Mouse (Mus musculus) right cerebral cortex, postnatal 36 days (tissue): ENCODE measurements at regions not wholly inside any gene's neighbourhood (a gene's known extent, or its start where the extent isn't known, plus 50 kb on each side); places are given as distances from the start of the nearest gene placed in this dataset.

Source experiments
- DNase-seq, 2 experiments: peaks; one replicate each; pipeline ENCODE4 v3.0.0; 2022; ENCODE audit warnings: low spot score in 2 of 2, mixed read lengths in 1 of 2

- no peak for DNase-seq
Observed at GRCm38 (mm10) chr6:4405301-4405700, 99.3 kb upstream of the Col1a2 start.

GRCm38 (mm10) chr6:4407748-4408147 is 96.9 kb upstream of the Col1a2 start:
- DNase-seq = no peak

GRCm38 (mm10) chr6:4413201-4413600 is 91.4 kb upstream of the Col1a2 start:
- DNase-seq = no peak

GRCm38 (mm10) chr6:4414166-4414565 is 90.4 kb upstream of the Col1a2 start:
- no peak for DNase-seq

GRCm38 (mm10) chr6:4415206-4415605 is 89.4 kb upstream of the Col1a2 start:
- DNase-seq = no peak

GRCm38 (mm10) chr6:4417247-4417709 is 87.3 kb upstream of the Col1a2 start:
- DNase-seq = no peak

GRCm38 (mm10) chr6:4418376-4418775 is 86.2 kb upstream of the Col1a2 start:
- DNase-seq = no peak

- no peak for DNase-seq
Observed at GRCm38 (mm10) chr6:4418941-4419351, 85.7 kb upstream of the Col1a2 start.

- no peak for DNase-seq
Observed at GRCm38 (mm10) chr6:4421466-4421865, 83.1 kb upstream of the Col1a2 start.

- no peak for DNase-seq
Observed at GRCm38 (mm10) chr6:4427122-4427521, 77.5 kb upstream of the Col1a2 start.

- no peak for DNase-seq
Observed at GRCm38 (mm10) chr6:4430704-4431310, 73.8 kb upstream of the Col1a2 start.

- DNase-seq = no peak
Observed at GRCm38 (mm10) chr6:4432192-4432591, 72.4 kb upstream of the Col1a2 start.

- no peak for DNase-seq
Observed at GRCm38 (mm10) chr6:4436439-4436838, 68.2 kb upstream of the Col1a2 start.

GRCm38 (mm10) chr6:4436874-4437273 is 67.7 kb upstream of the Col1a2 start:
- no peak for DNase-seq

GRCm38 (mm10) chr6:4441618-4442167 is 62.9 kb upstream of the Col1a2 start:
- DNase-seq = no peak

- DNase-seq = no peak
Observed at GRCm38 (mm10) chr6:4445906-4446305, 58.7 kb upstream of the Col1a2 start.

- DNase-seq = no peak
Observed at GRCm38 (mm10) chr6:4451227-4451626, 53.4 kb upstream of the Col1a2 start.
